In genomic region chr9:67630173-67630572, GRCm38 (mm10) we compare ENCODE assay signal across 27 mouse cellular contexts.
A peak's percentile ranks its signal among the peaks of the same experiment; 100 is the strongest.
DNase-seq lines count a peak whose midpoint lies in the region; ATAC-seq and TF ChIP-seq lines count a peak whose summit lies in the region.
"Had no signal": no experiment of that assay in that cellular context is flagged by ENCODE, and none has a peak within 500 bp of the region (broad histone marks: within the 10 kb centered on the region; RNA-seq: fewer than 3 reads in every experiment).

No protein-coding gene starts in this region.

- H3K9me3 ChIP-seq in heart, embryonic 13.5 days, result no peaks in the 10 kb centered on the region
- H3K9me3 ChIP-seq in heart, postnatal 0 days (replicated peaks; ENCODE audit: control insufficient read depth, low read length), result no peaks in the 10 kb centered on the region
- H3K9me3 ChIP-seq: embryonic facial prominence, embryonic 10.5 days; embryonic facial prominence, embryonic 13.5 days; forebrain, embryonic 12.5 days; forebrain, embryonic 15.5 days; hindbrain, embryonic 10.5 days; hindbrain, embryonic 13.5 days; intestine, embryonic 15.5 days had no signal

- H3K79me2 ChIP-seq in heart, adult 2 months (replicated peaks; ENCODE audit: control insufficient read depth, insufficient read depth, low read length), result no peaks in the 10 kb centered on the region
- peaks cover 70% of the 10 kb centered on the region for H3K79me2 ChIP-seq in myocyte (ENCODE audit: control insufficient read depth, insufficient read depth)

- no peak for TF ChIP-seq POLR2A in heart, adult 2 months (IDR thresholded peaks at IDR 0.05; ENCODE audit: insufficient read depth, low read depth, low read length)
- TF ChIP-seq POLR2A in myocyte (IDR thresholded peaks at IDR 0.05; ENCODE audit: insufficient read length, low read depth), result no peak

- H3K27ac ChIP-seq in heart, embryonic 13.5 days (replicated peaks), result peak overlapping the region; percentile 50
- H3K27ac ChIP-seq in heart, postnatal 0 days (ENCODE audit: low read depth), result 0 out of 2 replicates have a peak overlapping the region, but pooled peaks have one; percentile 13
- H3K27ac ChIP-seq in heart, adult 2 months, result no peak overlapping the region
- H3K27ac ChIP-seq: embryonic facial prominence, embryonic 10.5 days; embryonic facial prominence, embryonic 13.5 days; forebrain, embryonic 12.5 days; forebrain, embryonic 15.5 days; hindbrain, embryonic 10.5 days; hindbrain, embryonic 13.5 days; intestine, embryonic 15.5 days had no signal

- peak overlapping the region; percentile 47; the same call in 1 of the 2 replicates for H3K9ac ChIP-seq in heart, embryonic 13.5 days
- H3K9ac ChIP-seq in heart, postnatal 0 days (replicated peaks; ENCODE audit: low read depth, low read length), result no peak overlapping the region
- H3K9ac ChIP-seq in heart, adult 2 months (ENCODE audit: low read depth, low read length), result no peak overlapping the region
- H3K9ac ChIP-seq: embryonic facial prominence, embryonic 13.5 days; forebrain, embryonic 12.5 days; forebrain, embryonic 15.5 days; hindbrain, embryonic 13.5 days; intestine, embryonic 15.5 days had no signal

- H3K27me3 ChIP-seq in heart, embryonic 13.5 days (replicated peaks), result peaks cover 34% of the 10 kb centered on the region
- H3K27me3 ChIP-seq in heart, postnatal 0 days (ENCODE audit: control insufficient read depth, insufficient read depth, low read length), result no peaks in the 10 kb centered on the region
- H3K27me3 ChIP-seq in heart, adult 2 months (ENCODE audit: control insufficient read depth, insufficient read depth, low read length), result no peaks in the 10 kb centered on the region
- H3K27me3 ChIP-seq in myocyte (ENCODE audit: control insufficient read depth, insufficient read depth, insufficient read length), result no peaks in the 10 kb centered on the region
- H3K27me3 ChIP-seq: forebrain, embryonic 15.5 days; intestine, embryonic 15.5 days had no signal

- H3K4me3 ChIP-seq in heart, embryonic 13.5 days, result no peak overlapping the region
- H3K4me3 ChIP-seq in heart, postnatal 0 days (ENCODE audit: low read depth, low read length), result no peak overlapping the region
- H3K4me3 ChIP-seq in heart, adult 2 months, result no peak overlapping the region
- H3K4me3 ChIP-seq in myocyte, result no peak overlapping the region
- H3K4me3 ChIP-seq: embryonic facial prominence, embryonic 10.5 days; embryonic facial prominence, embryonic 13.5 days; erythroblast, embryonic 14.5 days; forebrain, embryonic 12.5 days; forebrain, embryonic 15.5 days; hindbrain, embryonic 10.5 days; hindbrain, embryonic 13.5 days; intestine, embryonic 15.5 days had no signal

- H3K4me2 ChIP-seq in heart, embryonic 13.5 days, result no peak overlapping the region
- no peak overlapping the region for H3K4me2 ChIP-seq in heart, postnatal 0 days (ENCODE audit: low read depth, low read length)
- peak overlapping the region; percentile 30 for H3K4me2 ChIP-seq in myocyte (ENCODE audit: low read depth)
- H3K4me2 ChIP-seq: embryonic facial prominence, embryonic 13.5 days; forebrain, embryonic 12.5 days; forebrain, embryonic 15.5 days; hindbrain, embryonic 13.5 days had no signal

- TF ChIP-seq EP300 in heart, postnatal 0 days (IDR thresholded peaks at IDR 0.05; ENCODE audit: low read depth), result no peak
- no peak for TF ChIP-seq EP300 in heart, adult 2 months (IDR thresholded peaks at IDR 0.05; ENCODE audit: insufficient read depth, low read depth, low read length)

- TF ChIP-seq CTCF in heart, postnatal 0 days (IDR thresholded peaks at IDR 0.05; ENCODE audit: low read depth), result no peak
- TF ChIP-seq CTCF in heart, adult 2 months (IDR thresholded peaks at IDR 0.05), result no peak

- ATAC-seq in heart, embryonic 13.5 days (ENCODE audit: extremely low read depth, insufficient number of reproducible peaks, low FRiP score, low TSS enrichment), result no peak
- ATAC-seq in heart, postnatal 0 days (ENCODE audit: insufficient read depth, low read depth), result no peak
- ATAC-seq: activated CD4-positive, CD25-positive, alpha-beta regulatory T cell, adult 4 months; forebrain, embryonic 15.5 days; hindbrain, embryonic 16.5 days; intestine, embryonic 15.5 days had no signal

- DNase-seq in heart, adult 9 months (ENCODE audit: low spot score in 2 of 2), result no peak
- DNase-seq in heart, postnatal 0 days (ENCODE audit: low spot score), result no peak
- no peak for DNase-seq in heart, adult 2 months
- DNase-seq in kidney, adult 8-10 months, result no peak
- DNase-seq: adrenal gland, adult 8-10 months; adrenal gland, postnatal 25 days; cerebellum, adult 11-12 months; cerebellum, adult 8-10 months; cerebellum, postnatal 10 days; cerebellum, postnatal 36 days; embryo, embryonic 11 days; gastrocnemius, postnatal 14 days; heart, adult 18-20 months; heart, postnatal 36 days; kidney, adult 11 months had no signal

- no peak overlapping the region for H3ac ChIP-seq in myocyte (ENCODE audit: control insufficient read depth, insufficient read length)

- intact Hi-C loops in heart, adult 2 months (cut with DNase I), result loop anchor here (5.0 to 10.0 kb wide), 4 partner anchors 48 to 315 kb away; no protein-coding TSS in a partner anchor

- WGBS in heart, embryonic 13.5 days, result 47% methylated on average over 3 of the region's 3 CpGs
- 43% methylated on average over 3 of the region's 3 CpGs for WGBS in heart, postnatal 0 days
- WGBS in heart, adult 2 months, result 56% methylated on average over 3 of the region's 3 CpGs

- H3K4me1 ChIP-seq in heart, embryonic 13.5 days, result peaks cover 58% of the 10 kb centered on the region
- peaks cover 43% of the 10 kb centered on the region for H3K4me1 ChIP-seq in heart, postnatal 0 days (ENCODE audit: control insufficient read depth, insufficient read depth)
- H3K4me1 ChIP-seq in heart, adult 2 months (ENCODE audit: control insufficient read depth, insufficient read depth, low read length), result no peaks in the 10 kb centered on the region; the same call in 1 of the 2 replicates

- H3K36me3 ChIP-seq in heart, embryonic 13.5 days, result no peaks in the 10 kb centered on the region
- H3K36me3 ChIP-seq in heart, postnatal 0 days (replicated peaks; ENCODE audit: control insufficient read depth, insufficient read depth, low read length), result no peaks in the 10 kb centered on the region
- no peaks in the 10 kb centered on the region for H3K36me3 ChIP-seq in heart, adult 2 months (ENCODE audit: control insufficient read depth, insufficient read depth, low read length)
- no peaks in the 10 kb centered on the region for H3K36me3 ChIP-seq in myocyte (ENCODE audit: control insufficient read depth, insufficient read depth)
- H3K36me3 ChIP-seq: embryonic facial prominence, embryonic 10.5 days; embryonic facial prominence, embryonic 13.5 days; forebrain, embryonic 12.5 days; forebrain, embryonic 15.5 days; hindbrain, embryonic 10.5 days; hindbrain, embryonic 13.5 days; intestine, embryonic 15.5 days had no signal

TF ChIP-seq in myocyte, 11 proteins besides CTCF, POLR2A, EP300 and RAD21:
- TF ChIP-seq E2F4 (IDR thresholded peaks at IDR 0.05; ENCODE audit: insufficient read depth) (no peak), MYOD1 (IDR thresholded peaks at IDR 0.05; ENCODE audit: control insufficient read depth in 1 of 3, insufficient read length in 2 of 3, low read depth in 2 of 3) (peak in 2 of 3 experiments; percentile 27 to 28), SRF (IDR thresholded peaks at IDR 0.05; ENCODE audit: control insufficient read depth, insufficient read length, low read depth) (no peak)
